Mouse (Mus musculus) heart, adult 2 months (tissue): Measurements from ENCODE around the gene Gm6899. TPM values are rescaled to one million over a fixed set of nuclear protein-coding genes. Genes with fewer than 3 reads are reported as not detected.

Experiments
- DNase-seq, 2 experiments: peaks; one replicate each; pipeline ENCODE4 v3.0.0; 2021
- H3K27ac ChIP-seq: fragments of 200-600 bp; 2 replicates; pipeline ENCODE4 v1.8.1; 2022
- H3K27me3 ChIP-seq: fragments of 200-500 bp; 2 replicates; pipeline ENCODE4 v1.6.1; 2012; ENCODE audit warnings: mild to moderate bottlenecking, low read length, inconsistent platforms, mixed read lengths; ENCODE audit not compliant: control insufficient read depth, insufficient read depth
- H3K36me3 ChIP-seq: fragments of 200-500 bp; 2 replicates; pipeline ENCODE4 v1.6.1; 2012; ENCODE audit warnings: low read length, inconsistent platforms; ENCODE audit not compliant: control insufficient read depth, insufficient read depth
- H3K4me1 ChIP-seq: fragments of 200-500 bp; 2 replicates; pipeline ENCODE4 v1.6.1; 2011; ENCODE audit warnings: low read length; ENCODE audit not compliant: control insufficient read depth, insufficient read depth
- H3K4me3 ChIP-seq: fragments of 200-600 bp; 2 replicates; pipeline ENCODE4 v1.8.1; 2022
- H3K79me2 ChIP-seq: fragments of 200-500 bp; replicated peaks from 2 replicates; pipeline ENCODE4 v1.6.1; 2012; ENCODE audit warnings: mild to moderate bottlenecking, inconsistent platforms, low read length, moderate library complexity, mixed read lengths; ENCODE audit not compliant: control insufficient read depth, insufficient read depth
- H3K9ac ChIP-seq: fragments of 200-500 bp; 2 replicates; pipeline ENCODE4 v1.6.1; 2012; ENCODE audit warnings: low read depth, mild to moderate bottlenecking, control low read depth, inconsistent platforms, low read length, mixed read lengths
- CTCF ChIP-seq: fragments of 200-600 bp; IDR thresholded peaks from 2 replicates; pipeline ENCODE4 v1.8.1; 2022; ENCODE audit warnings: antibody characterized with exemption, mild to moderate bottlenecking, moderate library complexity
- EP300 ChIP-seq: fragments of 200-500 bp; IDR thresholded peaks from 2 replicates; pipeline ENCODE4 v1.6.1; 2011; ENCODE audit warnings: low read depth, low read length, control low read depth; ENCODE audit not compliant: insufficient read depth
- POLR2A ChIP-seq: fragments of 200-500 bp; IDR thresholded peaks from 2 replicates; pipeline ENCODE4 v1.6.1; 2011; ENCODE audit warnings: mild to moderate bottlenecking, low read depth, low read length, control low read depth; ENCODE audit not compliant: insufficient read depth
- WGBS: fragments of 180-500 bp; shearing (Covaris S2); methylation state at CpG from one replicate; pipeline ENCODE4 v1.1.7; 2018; 5-methylcytosine and 5-hydroxymethylcytosine counted together
- intact Hi-C: fragments of 180-260 bp; cut with DNase I; formaldehyde crosslinking; loops from one replicate; pipeline ENCODE4 v1.15.1; 2025
- polyA plus RNA-seq: library from polyadenylated mRNA; depleted of rRNA; stranded (reverse); fragments of >200 nt; gene quantifications from 2 replicates; pipeline ENCODE4 v1.2.3, GENCODE M21; 2012
- total RNA-seq, 2 experiments: library from RNA; stranded (reverse); gene quantifications; 2 replicates each; pipeline ENCODE4 v1.2.3; 2021

Gm6899 gene
- total and polyA plus RNA-seq, 3 experiments, result not detected

DNA sequence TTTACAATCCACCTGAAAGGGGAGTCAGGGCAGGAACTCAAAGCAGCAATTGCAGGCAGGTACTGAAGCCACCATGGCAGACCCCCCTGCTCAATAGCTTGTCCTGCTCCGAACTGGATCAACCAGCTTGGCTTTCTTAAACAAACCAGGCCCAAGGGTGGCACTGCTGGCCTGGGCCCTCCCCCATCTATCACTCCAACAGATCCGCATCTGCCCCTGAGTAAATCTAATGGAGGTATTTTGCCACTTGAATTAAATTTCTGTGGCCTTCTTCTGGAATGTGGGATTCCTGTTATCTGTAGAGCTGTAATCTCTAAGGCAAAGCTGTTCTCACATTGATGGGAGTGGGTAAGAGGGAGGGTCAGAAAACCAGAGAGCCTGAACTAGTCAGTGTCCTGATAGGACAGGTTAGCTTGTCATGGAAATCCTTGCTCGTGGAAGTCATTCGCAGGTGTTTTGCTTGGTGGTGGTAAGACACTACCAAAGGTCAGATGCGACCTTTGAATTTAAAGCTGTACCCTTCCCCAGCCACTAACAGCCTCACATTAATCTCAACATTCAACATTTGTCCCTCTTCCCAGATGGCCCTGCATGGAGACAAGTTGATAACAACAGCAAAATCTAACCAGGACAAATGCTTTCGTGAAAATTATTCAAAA lies 517 bp upstream of the Gm6899 start:
- DNase-seq, result peak in 1 of 2 experiments; percentile 17
- H3K79me2 ChIP-seq, result no peaks in the 10 kb centered on the region
- intact Hi-C loops, result loop anchor here (10.0 kb wide), 1 partner anchor 208 kb away; the partner anchor contains the start of gene Fancl
- H3K4me3 ChIP-seq, result peak overlapping the region; percentile 78
- no peaks in the 10 kb centered on the region for H3K27me3 ChIP-seq
- peak overlapping the region; percentile 86; the same call in 1 of the 2 replicates for H3K9ac ChIP-seq
- TF ChIP-seq EP300 (no peak), POLR2A (no peak)
- WGBS, result 45% methylated on average over 6 of the region's 6 CpGs
- 0 out of 2 replicates have a peak, but pooled peaks cover 2% of the 10 kb centered on the region for H3K36me3 ChIP-seq
- peak overlapping the region; percentile 79 for H3K27ac ChIP-seq
- no peaks in the 10 kb centered on the region for H3K4me1 ChIP-seq

DNA sequence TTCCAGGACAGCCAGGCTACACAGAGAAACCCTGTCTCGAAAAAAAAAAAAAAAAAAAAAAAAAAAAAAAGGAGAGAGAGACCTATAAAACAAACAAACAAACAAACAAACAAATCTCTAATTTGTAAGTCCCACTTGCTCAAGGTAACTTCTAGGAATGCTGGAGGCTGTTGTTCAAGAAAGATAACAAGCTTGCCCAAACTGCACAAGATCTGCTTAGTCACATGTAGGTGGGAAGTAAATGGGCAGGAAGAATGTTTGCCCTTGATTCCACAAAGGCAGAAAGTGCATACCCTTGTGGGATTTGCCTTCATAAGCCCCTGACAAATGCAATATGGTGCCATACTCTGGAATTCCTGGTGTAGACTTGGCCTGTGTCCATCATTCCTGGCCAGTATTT lies 1.4 kb downstream of the Gm6899 start:
- no peak overlapping the region for H3K27ac ChIP-seq
- intact Hi-C loops, result loop anchor here (10.0 kb wide), 1 partner anchor 210 kb away; the partner anchor contains the start of gene Fancl
- no peaks in the 10 kb centered on the region for H3K4me1 ChIP-seq
- WGBS, result 82% methylated on average over 1 of the region's 1 CpGs
- no peaks in the 10 kb centered on the region for H3K79me2 ChIP-seq
- H3K9ac ChIP-seq, result no peak overlapping the region
- 0 out of 2 replicates have a peak, but pooled peaks cover 2% of the 10 kb centered on the region for H3K36me3 ChIP-seq
- no peaks in the 10 kb centered on the region for H3K27me3 ChIP-seq
- no peak overlapping the region for H3K4me3 ChIP-seq
- TF ChIP-seq CTCF (no peak), EP300 (no peak), POLR2A (no peak)
- no peak for DNase-seq

- TF ChIP-seq CTCF, result no peak
- TF ChIP-seq POLR2A, result no peak
- TF ChIP-seq EP300, result no peak
- H3K79me2 ChIP-seq, result no peaks in the 10 kb centered on the region
- H3K27me3 ChIP-seq, result no peaks in the 10 kb centered on the region
- no peak overlapping the region for H3K4me3 ChIP-seq
- intact Hi-C loops, result loop anchor here (10.0 kb wide), 1 partner anchor 211 kb away; the partner anchor contains the start of gene Fancl
- no peak overlapping the region for H3K27ac ChIP-seq
- no peak overlapping the region for H3K9ac ChIP-seq
- 87% methylated on average over 1 of the region's 1 CpGs for WGBS
- no peak for DNase-seq
- H3K4me1 ChIP-seq, result no peaks in the 10 kb centered on the region
- H3K36me3 ChIP-seq, result no peaks in the 10 kb centered on the region
These were observed 3.1 kb downstream of the Gm6899 start for GRCm38 (mm10) chr11:26596186-26596585.

GRCm38 (mm10) chr11:26597145-26597544 lies 4.1 kb downstream of the Gm6899 start:
- intact Hi-C loops, result loop anchor here (10.0 kb wide), 1 partner anchor 212 kb away; the partner anchor contains the start of gene Fancl
- H3K4me1 ChIP-seq, result no peaks in the 10 kb centered on the region
- TF ChIP-seq EP300, result no peak
- no peak for TF ChIP-seq CTCF
- TF ChIP-seq POLR2A, result no peak
- H3K9ac ChIP-seq, result no peak overlapping the region
- H3K27me3 ChIP-seq, result no peaks in the 10 kb centered on the region
- DNase-seq, result no peak
- H3K79me2 ChIP-seq, result no peaks in the 10 kb centered on the region
- no peak overlapping the region for H3K4me3 ChIP-seq
- 45% methylated on average over 6 of the region's 6 CpGs for WGBS
- H3K27ac ChIP-seq, result no peak overlapping the region
- H3K36me3 ChIP-seq, result no peaks in the 10 kb centered on the region

DNA sequence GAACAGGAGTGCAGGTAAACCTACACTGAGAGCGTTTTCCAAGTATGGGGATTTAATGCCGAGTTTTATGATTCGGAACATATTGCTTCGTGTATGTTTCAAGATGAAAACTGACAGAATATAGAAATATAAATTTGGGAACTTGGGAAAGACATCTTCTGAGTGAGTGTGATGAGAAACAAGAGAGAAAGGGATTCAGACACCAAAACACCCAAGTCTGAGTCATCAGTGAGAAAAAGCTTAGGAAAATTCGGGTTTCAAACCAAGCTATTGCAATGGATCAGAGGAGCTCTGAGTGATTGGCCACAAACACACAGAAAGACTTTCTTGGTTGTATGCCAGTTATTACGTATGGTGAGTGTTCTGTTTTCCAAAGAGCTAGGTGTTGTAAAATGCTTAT lies 4.7 kb downstream of the Gm6899 start:
- H3K79me2 ChIP-seq, result no peaks in the 10 kb centered on the region
- intact Hi-C loops, result loop anchor here (10.0 kb wide), 1 partner anchor 213 kb away; the partner anchor contains the start of gene Fancl
- no peak overlapping the region for H3K9ac ChIP-seq
- no peak overlapping the region for H3K4me3 ChIP-seq
- H3K36me3 ChIP-seq, result no peaks in the 10 kb centered on the region
- TF ChIP-seq CTCF (no peak), EP300 (no peak), POLR2A (no peak)
- no peak overlapping the region for H3K27ac ChIP-seq
- WGBS, result 72% methylated on average over 6 of the region's 6 CpGs
- H3K4me1 ChIP-seq, result no peaks in the 10 kb centered on the region
- no peak for DNase-seq
- no peaks in the 10 kb centered on the region for H3K27me3 ChIP-seq

GRCm38 (mm10) chr11:26598876-26599275 lies 5.8 kb downstream of the Gm6899 start:
- no peak overlapping the region for H3K27ac ChIP-seq
- no peaks in the 10 kb centered on the region for H3K79me2 ChIP-seq
- H3K4me1 ChIP-seq, result no peaks in the 10 kb centered on the region
- intact Hi-C loops, result loop anchor here (10.0 kb wide), 1 partner anchor 214 kb away; the partner anchor contains the start of gene Fancl
- H3K27me3 ChIP-seq, result no peaks in the 10 kb centered on the region
- H3K9ac ChIP-seq, result no peak overlapping the region
- TF ChIP-seq EP300 (no peak), CTCF (no peak), POLR2A (no peak)
- no peak overlapping the region for H3K4me3 ChIP-seq
- DNase-seq, result no peak
- 62% methylated on average over 1 of the region's 1 CpGs for WGBS
- no peaks in the 10 kb centered on the region for H3K36me3 ChIP-seq
